Mouse (Mus musculus) skeletal muscle tissue, adult 2 months (tissue): ENCODE measurements at regions not wholly inside any gene's neighbourhood (a gene's known extent, or its start where the extent isn't known, plus 50 kb on each side); places are given as distances from the start of the nearest gene placed in this dataset.

ENCODE experiments used
- DNase-seq: peaks from one replicate; pipeline ENCODE4 v3.0.0-alpha.2; 2012; ENCODE audit warnings: low read depth, low spot score

DNA sequence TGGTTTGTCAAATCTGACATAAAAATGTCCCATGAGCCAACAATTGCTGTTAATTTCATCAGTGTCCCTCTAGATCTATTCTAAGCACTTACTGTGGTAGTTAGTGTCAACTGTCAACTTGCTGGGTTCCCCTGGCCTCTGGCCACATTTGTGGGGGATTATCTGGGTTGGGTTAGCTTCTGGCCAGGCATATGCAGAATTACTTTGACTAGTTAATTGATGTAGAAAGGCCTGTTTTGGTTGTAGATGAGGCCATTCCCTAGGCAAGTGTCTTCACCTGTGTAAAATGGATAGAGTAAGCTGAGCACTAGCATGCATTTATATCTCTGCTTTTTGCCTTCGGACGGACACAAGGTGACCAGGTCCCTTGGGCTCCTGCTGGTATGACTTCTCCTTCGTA is 283.9 kb downstream of the 1810013L24Rik start:
- DNase-seq, result no peak

DNA sequence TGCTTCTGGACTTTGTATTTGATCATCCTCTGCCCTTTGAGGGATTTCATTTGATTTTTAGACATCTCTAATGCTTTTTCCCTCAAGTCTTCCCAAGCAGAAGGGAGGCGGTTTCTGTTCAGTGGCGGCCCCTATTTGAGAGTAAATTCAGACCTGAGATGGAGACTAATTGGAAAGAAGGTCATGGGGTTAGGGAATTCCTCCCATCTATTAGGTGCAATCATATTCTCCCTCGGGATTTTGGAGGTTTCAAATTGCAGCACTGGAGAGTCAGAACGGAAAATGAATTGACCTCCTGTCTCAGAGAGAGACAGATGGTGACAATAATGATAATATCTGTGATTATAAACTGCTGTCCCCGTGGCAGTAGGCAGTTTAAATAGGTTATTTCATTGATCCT is 285.6 kb downstream of the 1810013L24Rik start:
- no peak for DNase-seq

DNA sequence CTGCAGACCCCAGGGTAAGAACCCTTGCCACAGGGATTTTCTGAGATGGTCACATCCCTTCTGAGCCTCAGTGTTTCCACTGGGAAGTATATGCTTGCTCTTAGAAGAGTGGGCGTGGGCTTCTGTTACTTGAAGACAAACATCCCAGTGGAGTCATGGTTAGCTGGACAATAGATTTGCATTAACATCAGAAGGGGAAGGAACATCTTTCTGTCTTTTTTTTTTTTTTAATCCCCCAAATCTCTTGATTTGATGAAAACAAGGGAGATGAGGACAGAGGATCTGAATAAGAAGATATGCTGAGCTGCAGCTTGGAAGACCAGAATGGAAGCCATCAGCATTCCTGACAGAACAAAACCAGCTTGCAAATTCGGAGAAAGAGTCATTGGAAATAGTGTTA is 291.7 kb downstream of the 1810013L24Rik start:
- DNase-seq, result no peak

DNA sequence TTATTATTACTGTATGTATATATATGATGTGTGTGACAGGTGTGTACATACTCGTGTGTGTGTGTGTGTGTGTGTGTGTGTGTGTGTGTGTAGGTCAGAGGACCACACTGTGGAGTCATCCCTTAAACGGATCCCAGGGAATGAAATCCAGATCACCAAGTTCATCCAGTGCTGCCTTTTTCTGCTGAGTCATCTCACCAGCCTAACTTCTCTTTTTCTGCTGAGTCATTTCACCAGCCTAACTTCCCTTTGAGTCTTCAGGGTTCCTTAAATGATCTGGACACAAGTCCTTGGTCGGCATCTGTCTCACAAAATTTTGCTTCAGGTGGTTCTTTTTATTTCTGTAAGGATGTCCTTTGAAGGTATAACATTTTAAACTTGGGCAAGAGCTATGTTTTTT is 302.2 kb downstream of the 1810013L24Rik start:
- no peak for DNase-seq

DNA sequence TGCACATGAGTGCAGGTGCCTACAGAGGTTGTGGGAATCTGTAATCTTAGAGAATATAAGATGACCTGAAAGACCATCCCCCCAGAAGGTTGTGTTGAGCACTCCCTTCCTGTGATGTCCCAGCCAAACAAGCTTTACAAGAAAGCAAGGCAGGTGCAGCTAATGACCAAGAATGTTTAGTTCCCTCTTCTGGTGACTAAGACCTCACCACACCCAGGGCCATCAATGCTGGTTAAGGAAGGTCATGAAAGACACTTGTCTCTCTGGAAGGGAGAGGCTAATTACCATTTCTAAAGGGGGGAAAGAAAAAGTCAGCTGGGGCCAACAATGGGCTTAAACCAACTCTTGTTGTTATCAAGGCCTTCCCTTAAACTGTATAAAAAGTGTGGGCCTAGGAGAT is 302.9 kb downstream of the 1810013L24Rik start:
- no peak for DNase-seq

DNA sequence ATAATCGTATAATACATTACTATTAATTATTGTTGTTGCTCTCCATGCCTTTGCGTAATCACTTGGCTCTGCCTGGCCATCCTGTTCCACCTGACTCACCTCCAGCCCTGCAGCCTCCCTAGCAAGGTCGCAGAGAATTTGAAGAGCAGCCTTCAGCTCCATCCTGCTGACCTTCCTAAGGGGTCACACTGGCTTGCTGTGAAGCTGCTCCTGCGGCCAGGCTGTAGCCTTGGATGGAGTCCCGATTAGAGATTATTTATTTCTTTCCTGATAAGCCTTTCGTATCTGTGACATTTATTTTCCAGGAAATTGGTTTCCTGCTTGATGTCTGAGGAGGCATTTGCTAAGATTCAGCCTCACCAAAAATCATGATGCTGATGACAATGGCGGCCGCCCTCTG is 305.5 kb downstream of the 1810013L24Rik start:
- DNase-seq, result no peak

DNA sequence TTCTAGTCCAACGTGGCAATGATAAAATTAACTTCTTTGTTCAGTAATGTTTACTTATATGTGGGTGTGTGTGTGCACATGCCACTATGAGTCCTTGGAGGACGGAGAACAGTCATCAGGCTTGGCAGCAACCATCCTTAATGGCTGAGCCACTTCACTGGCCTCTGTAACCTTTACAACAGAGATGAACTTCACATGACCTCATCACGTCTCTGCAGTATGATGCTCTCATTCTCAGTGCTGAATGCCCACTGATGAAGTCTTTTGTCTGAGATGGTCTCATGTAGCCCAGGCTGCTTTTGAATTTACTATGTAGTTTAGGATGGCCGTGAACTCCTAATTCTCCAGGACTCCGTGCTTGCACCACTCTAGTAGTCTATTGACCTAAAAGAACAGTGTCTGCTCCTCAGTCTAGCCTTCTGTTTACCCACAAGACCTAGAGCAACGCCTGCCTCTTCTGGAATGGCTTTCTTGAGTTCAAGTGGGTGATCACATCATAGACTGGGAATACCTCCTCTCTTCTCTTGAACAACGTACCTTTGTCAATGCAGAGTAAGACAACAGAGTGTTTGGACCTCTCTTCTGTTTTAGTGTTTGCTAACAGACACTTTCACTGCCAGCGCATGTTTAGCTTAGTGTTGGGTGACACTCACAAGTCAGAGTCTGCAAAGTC is 308.8 kb downstream of the 1810013L24Rik start:
- no peak for DNase-seq

DNA sequence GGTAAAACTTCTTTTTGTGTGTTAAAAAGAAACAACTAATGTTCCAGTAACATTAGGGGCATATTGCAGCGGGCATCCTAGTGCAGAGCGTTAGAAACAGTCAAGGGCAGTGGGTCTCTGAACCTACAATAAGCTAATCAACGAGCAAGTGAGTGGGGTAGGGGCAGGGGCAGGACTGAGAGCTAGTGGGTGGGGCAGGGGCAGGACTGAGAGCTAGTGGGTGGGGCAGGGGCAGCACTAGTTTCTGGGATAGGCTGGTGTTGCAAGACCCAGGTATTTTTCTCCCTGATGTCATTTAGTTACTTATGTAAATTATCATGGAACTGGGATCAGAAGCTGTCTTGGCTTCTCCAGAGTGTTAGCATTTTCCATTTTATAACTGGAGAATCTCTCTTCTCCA is 309.5 kb downstream of the 1810013L24Rik start:
- DNase-seq, result no peak

DNA sequence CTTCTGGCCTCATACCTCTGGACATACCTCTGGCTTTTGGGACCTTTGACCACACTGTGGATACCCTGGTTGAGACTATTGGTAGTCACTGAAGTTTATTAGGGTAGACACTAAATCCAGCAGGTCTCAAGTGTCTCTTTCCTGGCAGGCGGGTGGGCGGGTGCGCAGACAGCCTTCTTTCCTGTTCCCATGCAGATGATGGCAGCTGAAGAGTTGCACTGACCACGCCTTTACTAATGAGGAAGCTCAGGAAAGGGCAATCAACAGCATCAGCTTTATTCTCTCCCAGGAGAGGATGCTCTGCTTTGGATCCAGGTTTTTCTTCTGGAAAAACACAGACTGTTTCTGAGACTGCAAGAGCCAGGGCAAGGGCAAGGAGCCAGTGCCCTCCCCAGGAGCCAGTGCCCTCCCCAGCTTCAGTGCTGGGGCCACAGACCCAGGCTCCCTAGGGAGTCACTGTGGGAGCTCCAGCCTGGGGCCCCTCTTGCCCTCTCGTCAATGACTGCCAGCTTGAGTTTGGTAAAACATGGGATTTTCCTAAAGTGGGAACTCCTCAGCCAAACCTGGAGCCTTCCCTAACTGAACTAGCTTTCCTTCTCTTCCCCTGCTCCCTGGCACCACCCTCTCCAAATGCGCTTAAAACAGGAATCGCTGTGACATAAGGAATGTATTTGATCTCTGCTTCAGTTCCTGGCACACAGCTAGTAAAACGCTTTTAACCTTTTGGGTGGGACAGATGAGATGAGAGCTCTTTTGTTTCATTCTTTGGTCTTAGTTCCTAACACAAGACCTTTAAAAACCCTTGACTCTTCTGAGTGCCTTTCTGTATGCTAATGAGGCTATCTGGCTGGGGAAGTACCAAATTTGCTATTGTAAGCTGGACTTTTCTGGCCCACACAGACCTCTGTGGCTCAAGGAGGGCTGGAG is 319.6 kb downstream of the 1810013L24Rik start:
- no peak for DNase-seq

DNA sequence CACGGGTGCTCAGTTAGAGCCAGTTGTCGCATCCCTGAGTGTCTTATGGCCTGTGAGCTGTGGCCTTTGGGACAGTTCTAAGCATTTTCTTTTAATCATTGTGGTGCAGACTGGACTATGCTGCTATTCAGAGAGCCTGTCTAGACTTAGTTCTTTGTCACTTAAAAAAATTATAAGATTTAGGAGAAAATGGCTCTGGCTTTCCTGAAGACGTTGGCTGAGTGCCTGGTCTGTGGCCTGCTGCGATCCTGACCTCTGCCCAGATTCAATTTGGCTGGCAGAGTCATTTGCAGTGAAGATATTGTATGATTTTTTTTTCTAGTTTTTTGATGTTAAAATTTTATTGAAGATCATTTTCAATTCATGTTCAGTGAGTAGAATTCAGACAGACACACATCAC is 322.0 kb downstream of the 1810013L24Rik start:
- DNase-seq, result no peak

DNA sequence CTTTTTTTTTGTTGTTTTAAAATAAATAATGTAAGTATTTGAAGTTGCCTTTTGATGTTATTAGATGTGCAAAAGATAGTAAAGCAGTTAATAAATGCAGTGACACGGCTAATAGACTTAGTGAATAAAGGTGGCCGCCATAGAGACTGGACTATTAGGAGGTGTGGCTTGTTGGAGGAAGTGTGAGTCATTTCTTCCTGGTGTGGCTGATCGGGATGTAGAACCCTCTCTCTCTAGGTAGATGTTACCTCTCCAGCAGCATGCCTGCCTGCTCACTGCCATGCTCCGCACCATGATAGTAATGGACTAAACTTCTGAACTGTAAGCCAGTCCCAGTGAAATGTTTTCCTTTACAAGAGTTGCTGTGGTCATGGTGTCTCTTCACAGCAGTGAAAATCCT is 323.6 kb downstream of the 1810013L24Rik start:
- no peak for DNase-seq

DNA sequence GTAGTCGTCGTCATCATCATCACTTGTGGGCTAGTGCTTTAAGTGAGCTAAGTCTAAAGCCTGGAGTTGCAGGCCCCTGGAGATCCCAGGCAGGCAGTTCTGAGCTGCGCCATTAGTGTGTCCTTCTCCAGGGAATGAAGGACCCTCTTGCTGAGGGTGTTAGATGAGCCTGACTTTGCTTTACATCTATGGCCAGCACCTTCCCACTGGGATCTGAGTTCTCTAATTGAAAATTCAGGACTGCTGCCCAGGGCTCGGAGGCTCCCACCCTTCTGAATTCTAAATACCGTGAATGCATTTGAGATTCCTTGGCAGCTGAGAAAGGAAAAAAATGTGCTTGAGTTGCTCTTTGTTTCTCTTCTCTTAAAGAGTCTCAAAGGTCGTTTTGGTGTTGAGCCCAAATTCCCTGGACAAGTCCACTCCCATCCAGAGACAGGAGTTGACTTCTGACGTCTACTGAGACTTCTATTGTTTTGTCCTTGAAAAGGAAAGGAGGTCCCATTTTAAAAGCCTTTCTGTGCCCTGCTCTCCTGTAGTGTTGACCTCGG is 335.9 kb downstream of the 1810013L24Rik start:
- DNase-seq, result no peak

DNA sequence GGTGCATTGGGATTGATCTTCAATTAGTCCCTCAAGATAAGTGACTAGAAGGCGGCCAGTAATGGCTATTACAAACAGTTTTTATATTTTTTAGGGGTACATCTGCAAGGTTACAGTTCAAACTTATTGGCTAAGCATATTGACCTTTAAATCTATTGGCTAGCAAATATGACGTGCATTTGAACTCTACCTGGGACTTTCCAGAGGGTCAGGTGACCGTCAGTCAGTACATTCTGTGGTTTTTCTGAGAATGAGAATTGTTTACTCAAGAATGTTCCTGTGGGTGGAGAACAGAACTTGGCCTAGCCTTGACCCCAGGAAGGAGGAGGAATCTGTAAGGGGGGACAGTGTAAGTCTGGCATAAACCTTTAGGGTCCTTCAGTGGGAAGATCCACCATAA is 346.5 kb downstream of the 1810013L24Rik start:
- no peak for DNase-seq

DNA sequence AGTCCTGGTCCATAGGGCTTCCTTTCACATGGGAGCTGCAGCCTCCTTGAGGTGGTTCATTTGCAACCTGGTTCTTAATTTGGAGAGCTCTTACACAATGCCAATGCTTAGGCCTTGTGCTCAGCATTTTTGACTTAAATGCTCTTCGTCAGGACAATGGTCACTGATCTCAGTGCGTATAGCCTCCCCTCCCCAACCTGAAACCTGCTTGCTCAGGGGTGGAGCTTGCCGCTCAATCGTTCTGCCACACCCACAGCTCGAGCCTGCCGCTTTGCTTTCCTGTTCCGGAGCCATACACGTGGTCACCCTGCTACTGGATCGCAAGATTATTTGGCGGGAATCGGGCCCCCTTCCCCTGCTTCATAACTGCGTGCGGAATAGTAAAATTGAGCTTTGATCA is 365.9 kb downstream of the 1810013L24Rik start:
- DNase-seq, result no peak

DNA sequence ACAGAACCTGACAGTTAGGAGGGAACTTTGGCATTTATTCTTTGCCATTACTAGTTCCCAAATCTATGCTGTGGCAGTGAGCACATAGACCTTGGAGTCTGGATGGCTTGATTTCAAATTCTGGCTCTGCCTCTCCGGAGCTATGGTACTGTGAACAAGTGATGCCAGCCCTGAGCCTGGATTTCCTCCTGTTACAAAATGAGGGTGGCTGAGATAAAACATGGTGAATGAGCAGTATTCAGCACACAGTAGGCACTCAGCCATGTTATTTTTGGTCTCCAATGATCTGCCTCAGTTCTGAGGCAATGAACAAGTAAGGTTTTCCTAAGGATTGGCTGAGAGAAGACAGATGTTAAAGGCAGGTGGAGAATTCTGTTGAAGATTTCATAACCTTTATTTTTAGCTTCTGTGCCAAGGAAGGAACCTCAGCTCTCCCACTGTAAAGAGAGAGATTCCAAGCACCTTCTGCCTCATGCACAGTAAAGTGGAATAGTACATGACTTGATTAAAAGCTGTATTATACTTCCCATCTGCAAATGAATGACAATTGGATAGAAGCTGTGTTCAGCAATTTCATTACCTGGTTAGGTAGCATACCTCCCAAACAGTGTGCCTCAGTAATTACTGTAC is 369.1 kb downstream of the 1810013L24Rik start:
- DNase-seq, result no peak

DNA sequence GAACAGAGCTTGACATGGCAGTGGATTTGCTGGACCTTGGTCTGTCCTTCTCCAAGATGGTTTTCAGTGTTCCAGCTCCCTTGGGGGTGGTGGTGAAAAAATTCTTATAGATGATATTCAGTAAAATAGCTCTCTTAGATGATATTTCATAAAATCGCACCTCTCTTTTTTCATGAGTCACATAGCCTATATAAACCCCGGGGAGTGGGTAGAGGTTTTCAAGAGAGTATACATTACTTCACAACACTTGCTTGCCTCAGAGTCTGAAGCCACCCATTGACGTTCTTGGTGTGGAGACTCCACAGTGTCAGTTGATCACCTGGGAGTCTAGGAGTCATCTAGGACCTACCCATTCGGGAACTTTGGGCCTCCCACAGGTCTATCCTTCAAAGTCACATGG is 378.7 kb downstream of the 1810013L24Rik start:
- no peak for DNase-seq

DNA sequence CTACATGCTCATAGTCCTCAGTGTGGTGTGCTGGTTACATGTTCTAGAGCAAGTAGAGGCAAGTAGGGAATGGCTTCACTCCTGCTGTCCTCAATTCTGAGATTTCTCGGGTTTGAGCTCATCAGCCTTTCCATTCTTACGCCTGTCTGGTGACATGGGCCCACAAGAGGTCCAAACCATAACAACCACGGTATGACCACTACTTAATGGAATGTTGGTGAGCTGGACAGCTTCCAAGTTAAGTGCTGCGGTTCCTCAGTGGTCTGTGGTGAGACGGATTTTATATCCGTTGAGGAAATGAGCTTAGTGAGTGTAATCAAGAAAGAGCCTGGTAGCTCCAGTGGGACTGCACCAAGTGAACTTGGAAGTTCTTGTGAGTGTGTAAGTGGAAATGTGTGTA is 381.6 kb downstream of the 1810013L24Rik start:
- no peak for DNase-seq

DNA sequence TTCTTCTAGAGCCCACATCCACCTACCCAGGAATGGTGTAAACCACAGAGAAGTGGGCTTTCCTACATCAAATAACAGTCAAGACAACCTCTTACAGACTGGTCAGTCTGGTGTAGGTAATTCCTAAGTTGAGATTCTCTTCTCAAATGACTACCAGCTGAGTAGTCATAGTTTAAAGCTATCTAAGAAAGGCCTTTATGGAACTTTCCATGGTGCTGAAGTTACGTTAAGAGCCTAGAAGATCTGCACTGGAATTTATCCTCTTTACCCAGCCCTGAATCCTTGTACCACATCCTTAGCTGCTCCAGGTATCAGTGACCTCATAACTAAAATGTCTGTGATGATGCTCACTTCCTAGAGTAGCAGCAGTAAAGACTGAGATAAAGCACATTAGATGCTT is 385.2 kb downstream of the 1810013L24Rik start:
- no peak for DNase-seq

DNA sequence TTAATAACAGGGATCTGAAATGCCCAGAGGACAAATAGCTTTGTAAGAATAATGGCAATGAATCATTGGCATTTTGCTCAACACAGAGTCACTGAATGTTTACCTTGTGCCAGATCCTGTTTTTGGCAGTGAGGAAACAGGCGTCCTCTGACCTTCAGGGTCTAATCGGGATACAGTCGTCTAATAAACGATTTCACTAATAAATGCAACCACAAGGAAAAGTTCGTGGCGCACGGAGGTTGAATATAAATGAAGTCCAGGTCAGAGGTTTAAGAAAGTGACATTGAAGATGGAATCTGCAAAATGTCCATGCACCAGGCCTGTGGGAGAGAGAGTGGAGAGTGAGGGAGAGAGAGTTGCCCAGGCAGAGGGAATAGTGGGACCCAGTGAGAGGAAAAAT is 387.5 kb downstream of the 1810013L24Rik start:
- no peak for DNase-seq

DNA sequence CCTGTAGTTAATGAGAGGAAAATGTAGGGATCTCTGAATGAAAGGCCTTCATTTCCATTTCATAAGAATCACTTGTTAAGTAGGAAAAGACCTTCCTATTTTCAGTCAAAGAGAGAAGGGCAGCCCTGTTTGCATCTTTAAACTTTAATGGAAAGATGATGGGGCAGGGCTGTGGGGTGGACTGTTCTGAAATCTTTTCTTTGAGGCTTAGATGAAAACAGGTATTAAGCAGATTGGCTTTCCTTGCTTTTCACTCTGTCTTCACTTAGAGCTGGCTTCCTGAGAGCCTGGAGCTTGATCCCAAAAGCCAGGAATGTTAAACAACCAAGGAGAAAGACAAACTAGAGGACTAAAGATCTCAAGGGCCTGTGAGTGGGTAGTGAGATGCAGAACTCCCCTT is 400.3 kb downstream of the 1810013L24Rik start:
- DNase-seq, result no peak

DNA sequence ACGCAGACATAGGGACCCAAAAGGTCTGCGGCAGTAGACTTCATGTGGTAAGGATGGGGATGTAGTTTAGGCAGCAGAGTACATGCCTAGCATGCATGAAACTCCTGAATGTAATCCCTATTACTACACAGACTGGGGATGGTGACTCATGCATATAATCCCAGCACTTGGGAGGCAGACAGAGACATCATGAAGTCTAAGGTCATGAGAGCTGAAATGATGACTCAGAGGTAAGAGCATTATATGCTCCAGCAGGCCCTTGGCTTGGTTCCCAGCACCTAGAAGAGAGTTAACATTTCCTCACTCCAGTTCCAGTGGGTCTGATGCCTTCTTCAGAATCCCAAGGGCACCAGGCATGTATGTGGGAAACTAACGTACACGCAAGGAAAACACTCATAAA is 412.2 kb downstream of the 1810013L24Rik start:
- DNase-seq, result no peak

DNA sequence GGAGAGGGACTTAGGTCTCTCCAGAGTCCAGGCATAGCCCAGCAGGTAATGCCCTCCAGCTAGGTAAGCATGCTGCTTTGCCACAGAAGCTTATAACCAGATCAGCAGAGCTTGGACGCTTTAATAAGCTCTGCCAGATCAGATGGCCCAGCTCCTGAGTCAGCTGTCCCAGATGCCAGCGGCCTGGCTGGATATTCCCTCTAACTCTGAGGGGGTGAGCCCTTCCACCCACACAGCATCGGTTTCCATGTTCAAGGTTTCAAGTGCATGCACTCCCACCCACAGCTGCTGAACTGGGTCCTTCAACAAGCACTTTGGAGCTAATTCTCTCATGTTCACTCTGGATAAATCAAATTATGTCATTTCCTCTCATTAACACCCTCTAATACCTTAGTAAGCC is 417.3 kb downstream of the 1810013L24Rik start:
- DNase-seq, result no peak
